Mouse (Mus musculus): ENCODE measurements around the gene Gse1.

The Gse1 gene

GRCm38 (mm10) chr8:120263879-120264278 lies 35.6 kb downstream of the Gse1 start:
- Histone ChIP-seq H3K9me3 (ENCODE audit: low read length) (no peaks in the 10 kb centered on the region), H3K36me3 (ENCODE audit: insufficient read depth, low read length) (no peaks in the 10 kb centered on the region), H3K4me3 (replicated peaks; ENCODE audit: low read length) (peak overlapping the region; percentile 61; the same call in 1 of the 2 replicates), H3K4me1 (replicated peaks; ENCODE audit: low read depth, low read length) (peaks cover 80% of the 10 kb centered on the region), H3K27me3 (ENCODE audit: insufficient read depth, low read length) (peaks cover 72% of the 10 kb centered on the region)
- TF ChIP-seq POU5F1 (IDR thresholded peaks at IDR 0.05; ENCODE audit: borderline replicate concordance, low read length) (no peak), NANOG (IDR thresholded peaks at IDR 0.05; ENCODE audit: borderline replicate concordance, low read length) (no peak), CTCF (conservative IDR thresholded peaks at IDR 0.05; ENCODE audit: low read length) (no peak)

- Histone ChIP-seq H3K4me1 (replicated peaks; ENCODE audit: low read depth, low read length) (peaks cover 78% of the 10 kb centered on the region), H3K36me3 (ENCODE audit: insufficient read depth, low read length) (no peaks in the 10 kb centered on the region), H3K27me3 (ENCODE audit: insufficient read depth, low read length) (peaks cover 72% of the 10 kb centered on the region), H3K4me3 (replicated peaks; ENCODE audit: low read length) (peak overlapping the region; percentile 61), H3K9me3 (ENCODE audit: low read length) (no peaks in the 10 kb centered on the region)
- TF ChIP-seq CTCF (conservative IDR thresholded peaks at IDR 0.05; ENCODE audit: low read length) (no peak), POU5F1 (IDR thresholded peaks at IDR 0.05; ENCODE audit: borderline replicate concordance, low read length) (no peak), NANOG (IDR thresholded peaks at IDR 0.05; ENCODE audit: borderline replicate concordance, low read length) (no peak)
These were observed 36.2 kb downstream of the Gse1 start for GRCm38 (mm10) chr8:120264388-120264943.

- H3K4me3 ChIP-seq (replicated peaks; ENCODE audit: low read length), result peak overlapping the region; percentile 61
- H3K4me1 ChIP-seq (replicated peaks; ENCODE audit: low read depth, low read length), result peaks cover 73% of the 10 kb centered on the region
- H3K36me3 ChIP-seq (ENCODE audit: insufficient read depth, low read length), result no peaks in the 10 kb centered on the region
- peaks cover 73% of the 10 kb centered on the region for H3K27me3 ChIP-seq (ENCODE audit: insufficient read depth, low read length)
- TF ChIP-seq POU5F1 (IDR thresholded peaks at IDR 0.05; ENCODE audit: borderline replicate concordance, low read length), result no peak
- no peak for TF ChIP-seq NANOG (IDR thresholded peaks at IDR 0.05; ENCODE audit: borderline replicate concordance, low read length)
- no peak for TF ChIP-seq CTCF (conservative IDR thresholded peaks at IDR 0.05; ENCODE audit: low read length)
- no peaks in the 10 kb centered on the region for H3K9me3 ChIP-seq (ENCODE audit: low read length)
These were observed 36.7 kb downstream of the Gse1 start for GRCm38 (mm10) chr8:120264944-120265453.

- Histone ChIP-seq H3K4me3 (replicated peaks; ENCODE audit: low read length) (peak overlapping the region; percentile 49), H3K36me3 (ENCODE audit: insufficient read depth, low read length) (no peaks in the 10 kb centered on the region), H3K27me3 (ENCODE audit: insufficient read depth, low read length) (peaks cover 73% of the 10 kb centered on the region), H3K9me3 (ENCODE audit: low read length) (no peaks in the 10 kb centered on the region), H3K4me1 (replicated peaks; ENCODE audit: low read depth, low read length) (peaks cover 72% of the 10 kb centered on the region)
- TF ChIP-seq POU5F1 (IDR thresholded peaks at IDR 0.05; ENCODE audit: borderline replicate concordance, low read length), result no peak
- no peak for TF ChIP-seq CTCF (conservative IDR thresholded peaks at IDR 0.05; ENCODE audit: low read length)
- no peak for TF ChIP-seq NANOG (IDR thresholded peaks at IDR 0.05; ENCODE audit: borderline replicate concordance, low read length)
These were observed 37.2 kb downstream of the Gse1 start for GRCm38 (mm10) chr8:120265471-120265870.

GRCm38 (mm10) chr8:120268541-120268980 lies 40.3 kb downstream of the Gse1 start:
- Histone ChIP-seq H3K27me3 (ENCODE audit: insufficient read depth, low read length) (peaks cover 75% of the 10 kb centered on the region), H3K9me3 (ENCODE audit: low read length) (no peaks in the 10 kb centered on the region), H3K4me3 (replicated peaks; ENCODE audit: low read length) (peak overlapping the region; percentile 55), H3K4me1 (replicated peaks; ENCODE audit: low read depth, low read length) (peaks cover 68% of the 10 kb centered on the region), H3K36me3 (ENCODE audit: insufficient read depth, low read length) (no peaks in the 10 kb centered on the region)
- no peak for TF ChIP-seq CTCF (conservative IDR thresholded peaks at IDR 0.05; ENCODE audit: low read length)
- TF ChIP-seq POU5F1 (IDR thresholded peaks at IDR 0.05; ENCODE audit: borderline replicate concordance, low read length), result no peak
- TF ChIP-seq NANOG (IDR thresholded peaks at IDR 0.05; ENCODE audit: borderline replicate concordance, low read length), result no peak

- TF ChIP-seq CTCF (conservative IDR thresholded peaks at IDR 0.05; ENCODE audit: low read length), result no peak
- Histone ChIP-seq H3K4me1 (replicated peaks; ENCODE audit: low read depth, low read length) (peaks cover 69% of the 10 kb centered on the region), H3K36me3 (ENCODE audit: insufficient read depth, low read length) (no peaks in the 10 kb centered on the region), H3K9me3 (ENCODE audit: low read length) (no peaks in the 10 kb centered on the region), H3K4me3 (replicated peaks; ENCODE audit: low read length) (no peak overlapping the region), H3K27me3 (ENCODE audit: insufficient read depth, low read length) (peaks cover 70% of the 10 kb centered on the region)
These were observed 42.2 kb downstream of the Gse1 start for GRCm38 (mm10) chr8:120270449-120270848.

- Histone ChIP-seq H3K27me3 (ENCODE audit: insufficient read depth, low read length) (peaks cover 67% of the 10 kb centered on the region), H3K4me3 (replicated peaks; ENCODE audit: low read length) (no peak overlapping the region), H3K4me1 (replicated peaks; ENCODE audit: low read depth, low read length) (peaks cover 78% of the 10 kb centered on the region), H3K36me3 (ENCODE audit: insufficient read depth, low read length) (no peaks in the 10 kb centered on the region), H3K9me3 (ENCODE audit: low read length) (no peaks in the 10 kb centered on the region)
- no peak for TF ChIP-seq NANOG (IDR thresholded peaks at IDR 0.05; ENCODE audit: borderline replicate concordance, low read length)
- TF ChIP-seq CTCF (conservative IDR thresholded peaks at IDR 0.05; ENCODE audit: low read length), result no peak
- no peak for TF ChIP-seq POU5F1 (IDR thresholded peaks at IDR 0.05; ENCODE audit: borderline replicate concordance, low read length)
These were observed 45.2 kb downstream of the Gse1 start for GRCm38 (mm10) chr8:120273430-120273829.

GRCm38 (mm10) chr8:120276051-120276890 lies 48.0 kb downstream of the Gse1 start:
- no peaks in the 10 kb centered on the region for H3K36me3 ChIP-seq (ENCODE audit: insufficient read depth, low read length)
- H3K4me1 ChIP-seq (replicated peaks; ENCODE audit: low read depth, low read length), result peaks cover 70% of the 10 kb centered on the region
- no peaks in the 10 kb centered on the region for H3K9me3 ChIP-seq (ENCODE audit: low read length)
- TF ChIP-seq POU5F1 (IDR thresholded peaks at IDR 0.05; ENCODE audit: borderline replicate concordance, low read length) (no peak), CTCF (conservative IDR thresholded peaks at IDR 0.05; ENCODE audit: low read length) (no peak), NANOG (IDR thresholded peaks at IDR 0.05; ENCODE audit: borderline replicate concordance, low read length) (no peak)
- peak overlapping the region; percentile 76 for H3K4me3 ChIP-seq (replicated peaks; ENCODE audit: low read length)
- peaks cover 62% of the 10 kb centered on the region for H3K27me3 ChIP-seq (ENCODE audit: insufficient read depth, low read length)

All from E14TG2a.4 (cell line).